Mouse (Mus musculus) hindbrain, embryonic 15.5 days (tissue): ENCODE measurements around the gene Eif5a. TPM values are rescaled to one million over a fixed set of nuclear protein-coding genes. Genes with fewer than 3 reads are reported as not detected.
A peak's percentile ranks its signal among the peaks of the same experiment; 100 is the strongest.

Experiments
- ATAC-seq: fragments of 200-750 bp; cut with Nextera tagmentation; 2 replicates; pipeline ENCODE4 v1.8.0; 2017; ENCODE audit warnings: low read depth, moderate number of reproducible peaks, moderate TSS enrichment; ENCODE audit not compliant: low FRiP score
- H3K27ac ChIP-seq: fragments of 300-500 bp; sonication (generic); replicated peaks from 2 replicates; pipeline ENCODE4 v1.5.1; 2015; ENCODE audit warnings: mild to moderate bottlenecking, inconsistent platforms
- H3K27me3 ChIP-seq: fragments of 300-500 bp; sonication (generic); 2 replicates; pipeline ENCODE4 v1.6.1; 2015; ENCODE audit warnings: control low read depth, inconsistent platforms
- H3K36me3 ChIP-seq: fragments of 300-500 bp; sonication (generic); 2 replicates; pipeline ENCODE4 v1.6.1; 2015; ENCODE audit warnings: control low read depth, inconsistent platforms
- H3K4me1 ChIP-seq: fragments of 300-500 bp; sonication (generic); replicated peaks from 2 replicates; pipeline ENCODE4 v1.6.1; 2015; ENCODE audit warnings: control low read depth, inconsistent platforms
- H3K4me2 ChIP-seq: fragments of 300-500 bp; sonication (generic); 2 replicates; pipeline ENCODE4 v1.6.1; 2015; ENCODE audit warnings: moderate library complexity, mild to moderate bottlenecking, inconsistent platforms
- H3K4me3 ChIP-seq: fragments of 300-500 bp; sonication (generic); 2 replicates; pipeline ENCODE4 v1.5.1; 2015; ENCODE audit warnings: mild to moderate bottlenecking, inconsistent platforms
- H3K9ac ChIP-seq: fragments of 300-500 bp; sonication (generic); 2 replicates; pipeline ENCODE4 v1.6.1; 2015; ENCODE audit warnings: inconsistent platforms
- H3K9me3 ChIP-seq: fragments of 300-500 bp; sonication (generic); 2 replicates; pipeline ENCODE4 v1.6.1; 2016; ENCODE audit warnings: control low read depth, inconsistent platforms
- WGBS: fragments of 180-500 bp; shearing (Covaris S2); methylation state at CpG from one replicate; pipeline ENCODE4 v1.1.7; 2015; 5-methylcytosine and 5-hydroxymethylcytosine counted together
- polyA plus RNA-seq: library from polyadenylated mRNA; unstranded; fragments of >200 nt; fragmentation: Nextera tagmentation; extraction: Ambion mirVana; gene quantifications from 2 replicates; pipeline ENCODE4 v1.2.1, GENCODE M21; 2015

Eif5a gene
- polyA plus RNA-seq, 1 experiment from 2014 or later, result 1,119 TPM

- no peak for ATAC-seq
- Histone ChIP-seq H3K4me2 (no peak overlapping the region), H3K4me1 (peaks cover 18% of the 10 kb centered on the region; the same call in 1 of the 2 replicates), H3K4me3 (no peak overlapping the region), H3K27ac (no peak overlapping the region), H3K27me3 (peaks cover 6% of the 10 kb centered on the region; the same call in 1 of the 2 replicates), H3K9ac (no peak overlapping the region), H3K36me3 (no peaks in the 10 kb centered on the region), H3K9me3 (no peaks in the 10 kb centered on the region)
- WGBS, result 86% methylated on average over 8 of the region's 8 CpGs
Observed at GRCm38 (mm10) chr11:69884663-69885062, 37.1 kb downstream of the Eif5a start.

DNA sequence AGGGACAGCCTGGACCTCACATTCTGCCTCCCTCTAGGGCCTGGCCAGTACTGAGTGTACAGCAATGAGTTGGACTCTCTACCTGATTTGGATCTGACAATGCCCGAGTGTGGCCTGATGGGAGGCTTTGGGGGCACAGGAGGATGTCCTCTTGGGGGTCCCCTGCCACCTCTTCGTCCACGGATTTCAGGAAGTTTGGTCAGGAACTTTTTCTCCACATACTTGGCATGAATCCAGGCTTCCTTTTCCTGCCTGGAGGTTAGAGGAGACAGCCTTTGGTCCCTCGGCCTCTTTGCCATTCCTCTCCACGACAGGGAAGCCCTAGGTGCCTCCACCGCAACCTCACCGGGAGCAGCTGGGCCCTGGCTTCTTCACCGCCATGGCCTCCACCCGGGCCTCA lies 37.5 kb downstream of the Eif5a start:
- ATAC-seq, result no peak

DNA sequence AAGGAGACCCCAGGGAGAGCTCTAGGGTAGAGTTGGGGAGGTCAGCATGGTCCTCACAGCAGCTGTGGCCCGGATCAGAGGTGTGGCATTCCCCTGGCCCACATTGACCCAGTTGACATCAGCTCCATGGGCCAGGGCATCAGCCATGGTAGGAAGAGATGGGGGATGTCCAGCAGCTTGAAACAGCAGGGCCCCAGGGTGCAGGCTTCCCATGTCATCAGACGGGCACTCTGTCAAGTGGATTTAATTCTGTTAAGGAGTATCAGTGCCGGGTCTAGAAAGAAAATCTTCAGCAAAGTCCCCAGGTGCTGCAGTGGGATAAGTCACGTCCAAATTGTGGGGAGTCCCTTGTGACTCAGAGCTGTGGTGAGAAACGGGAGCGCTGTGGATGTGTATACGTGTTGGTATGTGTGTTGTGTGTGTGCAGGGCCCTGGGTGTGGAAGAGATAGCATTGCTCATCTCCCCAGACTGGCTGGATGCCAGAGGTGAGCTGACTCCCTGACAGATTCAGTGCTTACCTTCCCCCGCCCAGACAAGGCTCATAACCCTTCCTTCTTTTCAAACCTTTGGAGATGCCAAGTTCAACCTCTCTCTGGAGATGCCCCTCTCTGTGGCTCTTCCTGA lies 38.1 kb downstream of the Eif5a start:
- no peak for ATAC-seq
- Histone ChIP-seq H3K4me1 (peaks cover 19% of the 10 kb centered on the region; the same call in 1 of the 2 replicates), H3K9me3 (no peaks in the 10 kb centered on the region), H3K27me3 (peaks cover 9% of the 10 kb centered on the region; the same call in 1 of the 2 replicates), H3K9ac (no peak overlapping the region), H3K36me3 (no peaks in the 10 kb centered on the region), H3K4me3 (no peak overlapping the region), H3K27ac (no peak overlapping the region), H3K4me2 (no peak overlapping the region)
- WGBS, result 90% methylated on average over 8 of the region's 8 CpGs

More for the DNA sequence above, 37.5 kb downstream of the Eif5a start:
- Histone ChIP-seq H3K36me3 (no peaks in the 10 kb centered on the region), H3K4me1 (peaks cover 19% of the 10 kb centered on the region; the same call in 1 of the 2 replicates), H3K9me3 (no peaks in the 10 kb centered on the region), H3K27ac (no peak overlapping the region), H3K9ac (no peak overlapping the region), H3K4me2 (no peak overlapping the region), H3K27me3 (peaks cover 9% of the 10 kb centered on the region; the same call in 1 of the 2 replicates), H3K4me3 (no peak overlapping the region)
- 76% methylated on average over 9 of the region's 9 CpGs for WGBS

GRCm38 (mm10) chr11:69883066-69883465 lies 38.7 kb downstream of the Eif5a start:
- no peak overlapping the region for H3K4me3 ChIP-seq
- no peaks in the 10 kb centered on the region for H3K36me3 ChIP-seq
- H3K9ac ChIP-seq, result no peak overlapping the region
- peaks cover 9% of the 10 kb centered on the region; the same call in 1 of the 2 replicates for H3K27me3 ChIP-seq
- H3K9me3 ChIP-seq, result no peaks in the 10 kb centered on the region
- 62% methylated on average over 4 of the region's 4 CpGs for WGBS
- no peak for ATAC-seq
- no peak overlapping the region for H3K27ac ChIP-seq
- peaks cover 19% of the 10 kb centered on the region; the same call in 1 of the 2 replicates for H3K4me1 ChIP-seq
- no peak overlapping the region for H3K4me2 ChIP-seq

DNA sequence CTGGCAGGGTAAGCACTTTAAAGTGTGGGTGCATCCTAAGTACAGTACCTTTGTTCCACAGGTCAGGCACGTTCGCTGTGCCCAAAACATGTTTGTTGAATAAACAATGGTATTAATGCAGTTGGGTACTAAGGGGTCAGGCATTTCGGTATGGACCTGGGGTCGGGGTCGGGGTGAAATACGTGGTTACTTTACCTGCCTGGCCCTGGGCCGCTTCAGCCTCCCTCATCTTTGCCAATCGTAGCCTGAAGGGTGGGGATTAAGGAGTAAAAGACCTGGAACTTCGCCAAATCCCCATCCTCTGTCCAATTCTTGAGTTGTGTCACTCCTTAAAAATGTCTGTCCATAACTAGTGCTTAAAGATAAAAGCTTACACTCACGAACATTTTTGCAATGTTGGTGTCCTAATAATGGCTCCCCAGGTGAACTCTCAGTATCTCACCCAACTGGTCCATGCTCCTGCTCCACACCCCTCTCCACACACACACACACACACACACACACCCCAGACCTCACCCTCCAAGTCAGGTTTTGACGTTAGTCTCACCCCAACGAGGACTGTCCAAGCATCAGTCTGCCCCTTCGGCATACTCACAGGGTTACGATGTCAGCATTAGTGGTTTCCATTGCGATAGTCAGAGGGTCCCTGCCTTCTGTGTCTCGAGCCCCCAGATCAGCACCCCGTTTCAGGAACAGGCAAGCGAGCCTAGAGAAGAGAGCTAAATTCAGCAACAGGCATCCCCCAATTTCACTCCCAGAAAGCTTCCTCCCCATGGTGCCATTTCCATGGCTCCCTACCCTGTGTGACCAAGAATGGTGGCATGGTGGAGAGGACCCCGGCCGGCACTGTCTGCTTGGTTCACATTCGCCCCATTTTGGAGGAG lies 39.7 kb downstream of the Eif5a start:
- Histone ChIP-seq H3K9ac (no peak overlapping the region), H3K4me1 (peaks cover 22% of the 10 kb centered on the region; the same call in 1 of the 2 replicates), H3K4me2 (peak overlapping the region; percentile 63), H3K36me3 (no peaks in the 10 kb centered on the region), H3K27me3 (peaks cover 9% of the 10 kb centered on the region; the same call in 1 of the 2 replicates), H3K9me3 (no peaks in the 10 kb centered on the region), H3K4me3 (peak overlapping the region; percentile 38), H3K27ac (no peak overlapping the region)
- no peak for ATAC-seq
- WGBS, result 62% methylated on average over 21 of the region's 21 CpGs

- peak within 1 kb of the TSS; percentile 38 for H3K4me3 ChIP-seq
- H3K4me1 ChIP-seq, result peaks cover 24% of the 10 kb centered on the region; the same call in 1 of the 2 replicates
- H3K9me3 ChIP-seq, result no peaks in the 10 kb centered on the region
- peaks cover 9% of the 10 kb centered on the region; the same call in 1 of the 2 replicates for H3K27me3 ChIP-seq
- H3K36me3 ChIP-seq, result no peaks in the 10 kb centered on the region
- H3K27ac ChIP-seq, result peak within 1 kb of the TSS; percentile 31
- H3K4me2 ChIP-seq, result peak within 1 kb of the TSS; percentile 63
- WGBS, result 1% methylated on average over 41 of the region's 46 CpGs
- H3K9ac ChIP-seq, result 0 out of 2 replicates have a peak within 1 kb of the TSS, but pooled peaks have one; percentile 9
- peak; percentile 84 for ATAC-seq
Observed at GRCm38 (mm10) chr11:69880853-69881603, 40.7 kb downstream of the Eif5a start, which contains the start of gene Kctd11. Gene Kctd11, minus strand, starts transcription at chr11:69881406.

DNA sequence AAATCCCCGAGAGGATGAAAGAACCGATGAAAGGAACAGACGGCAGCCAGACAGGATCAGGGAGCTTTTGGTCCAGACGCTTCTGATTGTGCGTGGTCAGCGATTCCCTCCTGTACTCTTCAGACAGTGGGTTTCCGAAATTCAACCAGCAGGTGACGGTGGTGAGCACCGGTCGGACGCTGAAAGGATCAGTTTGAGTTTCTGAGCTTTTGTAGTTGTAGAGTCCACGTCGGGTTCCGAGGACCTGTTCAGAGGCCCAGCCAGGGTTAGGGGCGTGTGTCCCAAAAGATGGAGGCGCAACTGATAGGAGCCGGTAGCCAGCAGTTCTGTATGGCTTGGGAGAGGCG lies 41.3 kb downstream of the Eif5a start:
- Histone ChIP-seq H3K4me3 (peak overlapping the region; percentile 38), H3K27me3 (peaks cover 9% of the 10 kb centered on the region; the same call in 1 of the 2 replicates), H3K9ac (0 out of 2 replicates have a peak overlapping the region, but pooled peaks have one; percentile 9), H3K9me3 (no peaks in the 10 kb centered on the region), H3K4me2 (peak overlapping the region; percentile 63), H3K4me1 (peaks cover 24% of the 10 kb centered on the region; the same call in 1 of the 2 replicates), H3K36me3 (no peaks in the 10 kb centered on the region), H3K27ac (peak overlapping the region; percentile 31)
- under 1% methylated on average over 18 of the region's 18 CpGs for WGBS
- ATAC-seq, result peak; percentile 53

- peak overlapping the region; percentile 38 for H3K4me3 ChIP-seq
- H3K9ac ChIP-seq, result no peak overlapping the region
- no peak overlapping the region for H3K27ac ChIP-seq
- no peaks in the 10 kb centered on the region for H3K36me3 ChIP-seq
- 56% methylated on average over 15 of the region's 15 CpGs for WGBS
- peaks cover 9% of the 10 kb centered on the region; the same call in 1 of the 2 replicates for H3K27me3 ChIP-seq
- peak overlapping the region; percentile 63 for H3K4me2 ChIP-seq
- no peaks in the 10 kb centered on the region for H3K9me3 ChIP-seq
- no peak for ATAC-seq
- peaks cover 24% of the 10 kb centered on the region; the same call in 1 of the 2 replicates for H3K4me1 ChIP-seq
Observed at GRCm38 (mm10) chr11:69879711-69880110, 42.0 kb downstream of the Eif5a start.

- no peak overlapping the region for H3K4me3 ChIP-seq
- H3K9ac ChIP-seq, result no peak overlapping the region
- 94% methylated on average over 6 of the region's 6 CpGs for WGBS
- H3K27ac ChIP-seq, result no peak overlapping the region
- 0 out of 2 replicates have a peak overlapping the region, but pooled peaks have one; percentile 63 for H3K4me2 ChIP-seq
- H3K4me1 ChIP-seq, result peaks cover 24% of the 10 kb centered on the region; the same call in 1 of the 2 replicates
- peaks cover 9% of the 10 kb centered on the region; the same call in 1 of the 2 replicates for H3K27me3 ChIP-seq
- ATAC-seq, result no peak
- H3K36me3 ChIP-seq, result no peaks in the 10 kb centered on the region
- H3K9me3 ChIP-seq, result no peaks in the 10 kb centered on the region
Observed at GRCm38 (mm10) chr11:69878952-69879351, 42.8 kb downstream of the Eif5a start.

DNA sequence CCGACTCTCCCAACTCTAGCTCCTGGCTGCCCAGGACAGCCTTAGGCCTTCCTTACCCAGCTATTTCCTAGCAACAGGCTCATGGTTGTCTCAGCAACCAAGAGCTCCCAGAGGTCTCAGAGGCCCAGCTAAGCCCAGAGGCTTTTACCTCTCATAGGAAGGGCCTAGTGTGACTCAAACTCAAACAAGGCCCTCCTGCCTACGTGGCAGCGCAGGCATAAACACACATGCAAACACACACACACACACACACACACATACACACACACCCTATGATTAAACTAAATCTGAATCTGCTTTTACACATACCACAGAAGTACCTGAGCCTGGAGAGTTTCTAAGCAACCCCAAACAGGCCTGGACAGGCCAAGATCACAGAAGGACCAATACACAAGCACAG lies 43.4 kb downstream of the Eif5a start:
- 59% methylated on average over 3 of the region's 3 CpGs for WGBS
- ATAC-seq, result no peak
- no peak overlapping the region for H3K27ac ChIP-seq
- H3K36me3 ChIP-seq, result no peaks in the 10 kb centered on the region
- no peaks in the 10 kb centered on the region for H3K9me3 ChIP-seq
- H3K4me1 ChIP-seq, result peaks cover 24% of the 10 kb centered on the region; the same call in 1 of the 2 replicates
- H3K27me3 ChIP-seq, result peaks cover 9% of the 10 kb centered on the region; the same call in 1 of the 2 replicates
- no peak overlapping the region for H3K4me2 ChIP-seq
- H3K4me3 ChIP-seq, result no peak overlapping the region
- no peak overlapping the region for H3K9ac ChIP-seq

DNA sequence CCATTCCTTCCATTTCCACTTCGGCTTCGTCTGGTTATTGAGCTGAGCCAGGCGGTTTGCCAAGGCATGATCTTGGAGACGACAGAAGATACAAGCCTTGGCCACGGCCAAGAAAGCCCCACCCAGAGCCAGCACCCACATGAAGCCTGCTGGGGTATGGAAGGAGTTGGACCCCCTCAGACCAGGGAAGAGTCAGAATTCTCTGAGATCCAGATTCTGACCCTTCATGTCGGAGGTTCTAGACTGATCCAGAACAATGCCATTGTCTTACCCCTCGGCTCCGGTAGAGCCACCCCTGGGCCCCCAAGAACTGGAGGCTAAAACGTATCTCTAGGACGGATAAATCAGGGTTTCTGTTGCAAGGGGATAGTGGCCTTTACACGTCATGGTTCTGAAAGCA lies 43.9 kb downstream of the Eif5a start, which contains the start of gene Tmem95:
TSS of gene Tmem95 (minus strand) at position 141 of the 400 bp plus-strand sequence.
- H3K9me3 ChIP-seq, result no peaks in the 10 kb centered on the region
- no peak within 1 kb of the TSS for H3K27ac ChIP-seq
- no peak for ATAC-seq
- H3K9ac ChIP-seq, result no peak within 1 kb of the TSS
- H3K4me3 ChIP-seq, result no peak within 1 kb of the TSS
- WGBS, result 88% methylated on average over 11 of the region's 11 CpGs
- peaks cover 24% of the 10 kb centered on the region; the same call in 1 of the 2 replicates for H3K4me1 ChIP-seq
- no peaks in the 10 kb centered on the region for H3K36me3 ChIP-seq
- peaks cover 9% of the 10 kb centered on the region; the same call in 1 of the 2 replicates for H3K27me3 ChIP-seq
- peak within 1 kb of the TSS; percentile 29 for H3K4me2 ChIP-seq
